Mouse (Mus musculus) intestine, embryonic 15.5 days (tissue): ENCODE measurements at regions not wholly inside any gene's neighbourhood (a gene's known extent, or its start where the extent isn't known, plus 50 kb on each side); places are given as distances from the start of the nearest gene placed in this dataset.
A peak's percentile ranks its signal among the peaks of the same experiment; 100 is the strongest.
"Not testable (repeated sequence)": the region's sequence is repeated elsewhere in the genome, so short reads cannot be mapped to it uniquely, and the experiment has no call there.

Source experiments
- ATAC-seq: fragments of 200-750 bp; cut with Nextera tagmentation; 2 replicates; pipeline ENCODE4 v1.8.0; 2017; ENCODE audit warnings: moderate TSS enrichment, moderate library complexity
- H3K27ac ChIP-seq: fragments of 300-500 bp; sonication (generic); 2 replicates; pipeline ENCODE4 v1.5.1; 2015; ENCODE audit warnings: mild to moderate bottlenecking, inconsistent platforms
- H3K27me3 ChIP-seq: fragments of 300-500 bp; sonication (generic); replicated peaks from 2 replicates; pipeline ENCODE4 v1.6.1; 2015; ENCODE audit warnings: inconsistent platforms
- H3K36me3 ChIP-seq: fragments of 300-500 bp; sonication (generic); 2 replicates; pipeline ENCODE4 v1.6.1; 2015; ENCODE audit warnings: inconsistent platforms
- H3K4me1 ChIP-seq: fragments of 300-500 bp; sonication (generic); replicated peaks from 2 replicates; pipeline ENCODE4 v1.6.1; 2015; ENCODE audit warnings: inconsistent platforms
- H3K4me2 ChIP-seq: fragments of 300-500 bp; sonication (generic); replicated peaks from 2 replicates; pipeline ENCODE4 v1.6.1; 2015; ENCODE audit warnings: mild to moderate bottlenecking, inconsistent platforms
- H3K4me3 ChIP-seq: fragments of 300-500 bp; sonication (generic); replicated peaks from 2 replicates; pipeline ENCODE4 v1.5.1; 2015; ENCODE audit warnings: inconsistent platforms
- H3K9ac ChIP-seq: fragments of 300-500 bp; sonication (generic); 2 replicates; pipeline ENCODE4 v1.6.1; 2015; ENCODE audit warnings: inconsistent platforms
- H3K9me3 ChIP-seq: fragments of 300-500 bp; sonication (generic); 2 replicates; pipeline ENCODE4 v1.6.1; 2016; ENCODE audit warnings: inconsistent platforms
- WGBS: fragments of 180-500 bp; shearing (Covaris S2); methylation state at CpG from one replicate; pipeline ENCODE4 v1.1.7; 2015; 5-methylcytosine and 5-hydroxymethylcytosine counted together

GRCm38 (mm10) chr17:13504365-13504764 is 150.0 kb downstream of the Tcp10c start:
- H3K27ac ChIP-seq, H3K4me3 ChIP-seq, H3K4me2 ChIP-seq: not testable (repeated sequence)

GRCm38 (mm10) chr17:13504827-13505268 is 150.5 kb downstream of the Tcp10c start:
- H3K36me3 ChIP-seq, H3K27ac ChIP-seq, H3K9me3 ChIP-seq, H3K4me2 ChIP-seq, H3K4me1 ChIP-seq, H3K9ac ChIP-seq, H3K4me3 ChIP-seq, H3K27me3 ChIP-seq: not testable (repeated sequence)
- peak; percentile 80 for ATAC-seq
- WGBS, result 41% methylated on average over 8 of the region's 9 CpGs

More at GRCm38 (mm10) chr17:13504365-13504764, 150.0 kb downstream of the Tcp10c start:
- H3K27me3 ChIP-seq, H3K9me3 ChIP-seq, H3K4me1 ChIP-seq, ATAC-seq, H3K36me3 ChIP-seq, H3K9ac ChIP-seq: not testable (repeated sequence)
- 69% methylated on average over 1 of the region's 1 CpGs for WGBS

DNA sequence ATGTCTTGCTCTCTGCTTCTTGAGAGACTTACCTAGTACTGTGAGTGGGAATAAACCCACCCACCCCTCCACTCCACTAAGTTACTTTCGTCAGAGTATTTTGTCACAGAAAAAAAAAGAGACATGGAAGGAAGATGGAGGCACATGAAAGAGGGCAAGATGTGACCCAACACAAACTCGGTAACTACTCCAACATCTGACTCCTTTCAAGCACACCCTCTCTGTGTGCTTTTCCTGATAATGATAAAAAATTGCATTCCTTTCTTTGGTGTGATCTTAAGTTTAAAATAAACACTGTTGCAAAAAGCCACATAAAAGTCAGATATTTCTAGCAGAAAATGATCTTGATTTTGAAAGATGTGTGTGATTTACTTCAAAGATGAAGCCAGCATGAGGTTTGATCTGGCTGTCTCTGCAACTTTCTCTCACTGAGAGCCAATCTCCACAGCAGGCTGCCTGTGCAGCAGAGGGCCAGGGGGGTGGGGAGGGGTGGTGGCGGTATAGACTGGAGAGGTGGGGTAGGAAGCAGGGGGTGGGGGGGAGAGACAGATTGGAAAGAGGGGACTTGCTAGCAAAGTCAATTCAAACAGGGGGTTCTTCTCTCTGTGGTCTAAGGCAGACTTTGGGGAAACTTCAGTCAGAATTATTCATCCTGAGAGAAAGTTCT is 153.2 kb downstream of the Tcp10c start:
- not testable (repeated sequence) for H3K4me1 ChIP-seq, H3K4me2 ChIP-seq, ATAC-seq, H3K9ac ChIP-seq, H3K36me3 ChIP-seq, H3K27me3 ChIP-seq, H3K4me3 ChIP-seq, H3K27ac ChIP-seq, H3K9me3 ChIP-seq
- 38% methylated on average over 2 of the region's 3 CpGs for WGBS

DNA sequence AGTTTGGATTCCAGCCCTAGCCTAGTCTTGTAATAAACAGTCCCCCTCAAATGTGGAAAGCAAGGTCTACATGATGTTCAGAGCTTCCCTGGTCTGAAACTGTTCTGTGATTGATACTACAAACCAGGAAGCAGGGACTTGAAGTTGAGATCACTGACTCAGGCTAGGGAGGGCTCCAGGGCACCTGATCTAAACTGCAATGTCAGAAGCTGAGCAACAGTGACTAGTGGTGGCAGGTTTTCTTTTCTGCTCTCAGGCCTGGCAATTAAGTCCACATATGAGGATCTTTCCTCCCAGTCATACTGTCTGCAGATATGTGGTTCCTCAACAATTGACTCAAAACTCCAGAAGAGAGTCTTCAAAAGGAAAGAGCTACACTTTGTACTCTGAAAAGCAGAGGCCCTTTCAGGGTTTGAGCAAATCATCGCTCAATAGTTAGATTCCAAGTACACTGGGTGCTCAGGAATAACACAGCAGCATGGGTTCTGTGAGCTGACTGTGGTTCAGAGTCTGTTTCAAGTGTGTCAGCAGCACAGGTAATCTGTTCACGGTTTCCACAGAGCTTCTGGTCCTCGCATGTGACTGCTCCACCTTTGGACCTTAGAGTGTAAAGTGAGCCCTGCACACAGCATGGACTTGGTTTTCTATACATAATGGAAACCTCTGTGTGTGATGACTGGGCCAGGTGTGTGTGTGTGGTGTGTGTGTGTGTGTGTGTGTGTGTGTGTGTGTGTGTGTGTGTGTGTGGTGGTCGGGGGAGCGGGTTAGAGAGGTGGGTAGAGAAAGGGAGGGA is 165.2 kb downstream of the Tcp10c start:
- not testable (repeated sequence) for H3K27ac ChIP-seq, H3K9ac ChIP-seq, H3K27me3 ChIP-seq, H3K4me2 ChIP-seq, H3K36me3 ChIP-seq, H3K9me3 ChIP-seq, H3K4me1 ChIP-seq, H3K4me3 ChIP-seq
- 72% methylated on average over 3 of the region's 5 CpGs for WGBS
- peak; percentile 97 for ATAC-seq

GRCm38 (mm10) chr17:13532579-13532978 is 178.2 kb downstream of the Tcp10c start:
- H3K4me2 ChIP-seq, H3K9me3 ChIP-seq, H3K4me3 ChIP-seq, H3K27me3 ChIP-seq, H3K36me3 ChIP-seq, H3K4me1 ChIP-seq, H3K27ac ChIP-seq, H3K9ac ChIP-seq, ATAC-seq: not testable (repeated sequence)
- WGBS, result 75% methylated on average over 5 of the region's 5 CpGs

GRCm38 (mm10) chr17:13540446-13541241 is 186.3 kb downstream of the Tcp10c start:
- Histone ChIP-seq H3K9ac (no peak overlapping the region), H3K36me3 (no peaks in the 10 kb centered on the region), H3K4me1 (no peaks in the 10 kb centered on the region), H3K27me3 (no peaks in the 10 kb centered on the region), H3K4me3 (no peak overlapping the region), H3K9me3 (peaks cover 14% of the 10 kb centered on the region), H3K4me2 (no peak overlapping the region), H3K27ac (no peak overlapping the region)
- peak; percentile 75 for ATAC-seq
- 78% methylated on average over 7 of the region's 7 CpGs for WGBS

GRCm38 (mm10) chr17:13541249-13541648 is 186.9 kb downstream of the Tcp10c start:
- Histone ChIP-seq H3K4me3 (no peak overlapping the region), H3K27me3 (no peaks in the 10 kb centered on the region), H3K4me1 (no peaks in the 10 kb centered on the region), H3K27ac (no peak overlapping the region), H3K9ac (no peak overlapping the region), H3K4me2 (no peak overlapping the region), H3K9me3 (peaks cover 14% of the 10 kb centered on the region), H3K36me3 (no peaks in the 10 kb centered on the region)
- ATAC-seq, result peak; percentile 16
- 71% methylated on average over 12 of the region's 12 CpGs for WGBS

GRCm38 (mm10) chr17:13542261-13542660 is 187.9 kb downstream of the Tcp10c start:
- Histone ChIP-seq H3K27me3 (no peaks in the 10 kb centered on the region), H3K27ac (no peak overlapping the region), H3K4me3 (no peak overlapping the region), H3K4me2 (no peak overlapping the region), H3K9ac (no peak overlapping the region), H3K4me1 (no peaks in the 10 kb centered on the region), H3K36me3 (no peaks in the 10 kb centered on the region), H3K9me3 (peaks cover 19% of the 10 kb centered on the region)
- 0 out of 2 replicates have a peak, but pooled peaks have one; percentile 7 for ATAC-seq

GRCm38 (mm10) chr17:13542856-13543255 is 188.5 kb downstream of the Tcp10c start:
- no peak overlapping the region for H3K4me3 ChIP-seq
- no peak overlapping the region for H3K9ac ChIP-seq
- no peaks in the 10 kb centered on the region for H3K4me1 ChIP-seq
- no peak overlapping the region for H3K27ac ChIP-seq
- ATAC-seq, result no peak
- WGBS, result 76% methylated on average over 10 of the region's 10 CpGs
- H3K27me3 ChIP-seq, result no peaks in the 10 kb centered on the region
- no peak overlapping the region for H3K4me2 ChIP-seq
- H3K36me3 ChIP-seq, result no peaks in the 10 kb centered on the region
- H3K9me3 ChIP-seq, result peaks cover 19% of the 10 kb centered on the region

DNA sequence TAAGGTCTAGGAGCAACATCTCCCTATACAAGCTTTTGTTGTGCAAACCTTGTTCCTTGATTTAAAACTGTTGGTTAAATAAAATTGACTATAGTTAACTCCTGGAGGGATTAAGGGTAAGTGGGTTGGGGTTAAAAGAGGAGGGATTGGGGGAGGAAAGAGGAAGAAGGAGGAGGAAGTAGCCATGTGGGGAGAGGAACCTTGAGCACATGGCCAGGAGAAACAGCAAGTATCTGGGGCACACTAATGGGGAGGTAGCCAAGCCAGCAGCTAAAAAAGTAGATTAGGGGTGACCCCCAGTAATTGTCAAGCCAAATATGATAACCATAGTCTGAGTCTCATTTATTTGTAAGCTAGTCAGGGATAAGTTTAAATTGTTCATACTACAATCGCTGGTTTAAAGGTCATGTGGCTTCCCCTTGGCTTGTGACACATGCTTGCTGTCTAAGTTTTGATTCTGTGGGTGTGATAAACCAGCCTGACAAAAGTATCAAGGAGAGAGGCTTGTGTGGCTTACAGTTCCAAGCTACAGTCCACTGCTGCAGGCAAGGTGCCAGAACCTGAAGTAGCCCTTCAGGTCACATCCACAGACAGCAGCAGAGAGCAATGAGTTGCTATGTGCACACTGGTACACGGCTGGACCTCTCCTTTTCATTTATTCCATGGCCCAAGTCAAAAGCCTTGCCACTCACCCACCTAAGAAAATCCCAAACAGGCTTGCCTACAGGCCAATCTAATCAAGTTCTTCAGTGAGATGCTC is 189.8 kb downstream of the Tcp10c start:
- peaks cover 19% of the 10 kb centered on the region for H3K9me3 ChIP-seq
- H3K4me2 ChIP-seq, result no peak overlapping the region
- H3K9ac ChIP-seq, result no peak overlapping the region
- no peak for ATAC-seq
- no peaks in the 10 kb centered on the region for H3K4me1 ChIP-seq
- 59% methylated on average over 2 of the region's 2 CpGs for WGBS
- H3K4me3 ChIP-seq, result no peak overlapping the region
- H3K36me3 ChIP-seq, result no peaks in the 10 kb centered on the region
- no peaks in the 10 kb centered on the region for H3K27me3 ChIP-seq
- H3K27ac ChIP-seq, result no peak overlapping the region

DNA sequence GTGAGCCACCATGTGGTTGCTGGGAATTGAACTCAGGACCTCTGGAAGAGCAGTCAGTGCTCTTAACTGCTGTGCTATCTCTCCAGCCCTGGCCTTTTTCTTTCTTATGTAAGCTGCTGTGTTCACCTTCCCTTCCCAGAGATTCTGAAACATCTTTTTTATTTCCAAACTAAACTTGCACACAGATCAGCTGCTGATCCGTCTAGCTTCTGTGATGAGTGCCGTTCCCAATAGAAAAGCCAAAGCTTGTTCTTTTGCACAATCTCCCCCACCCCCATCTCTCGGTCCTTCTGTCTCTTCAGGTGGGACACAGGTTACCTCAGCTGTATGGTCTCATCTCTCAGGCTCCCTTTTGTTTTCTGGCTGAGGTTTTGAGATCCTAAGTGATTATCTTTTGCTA is 191.9 kb downstream of the Tcp10c start:
- Histone ChIP-seq H3K9ac (no peak overlapping the region), H3K4me1 (no peaks in the 10 kb centered on the region), H3K4me2 (no peak overlapping the region), H3K27me3 (no peaks in the 10 kb centered on the region), H3K9me3 (peaks cover 9% of the 10 kb centered on the region; the same call in 1 of the 2 replicates), H3K36me3 (no peaks in the 10 kb centered on the region), H3K27ac (no peak overlapping the region), H3K4me3 (no peak overlapping the region)
- 58% methylated on average over 3 of the region's 3 CpGs for WGBS
- no peak for ATAC-seq

GRCm38 (mm10) chr17:13546669-13547085 is 192.3 kb downstream of the Tcp10c start:
- Histone ChIP-seq H3K4me1 (no peaks in the 10 kb centered on the region), H3K4me2 (no peak overlapping the region), H3K9ac (no peak overlapping the region), H3K36me3 (no peaks in the 10 kb centered on the region), H3K9me3 (peaks cover 6% of the 10 kb centered on the region; the same call in 1 of the 2 replicates), H3K27me3 (no peaks in the 10 kb centered on the region), H3K27ac (no peak overlapping the region), H3K4me3 (no peak overlapping the region)
- ATAC-seq, result no peak
- WGBS, result 82% methylated on average over 7 of the region's 7 CpGs
